Mouse (Mus musculus): ENCODE results near the gene Usp46.
A peak's percentile ranks its signal among the peaks of the same experiment; 100 is the strongest.
"Not testable (repeated sequence)": the region's sequence is repeated elsewhere in the genome, so short reads cannot be mapped to it uniquely, and the experiment has no call there.

Gene Usp46

GRCm38 (mm10) chr5:74067831-74068713, at the start of gene Usp46:
TSS of gene Usp46 (minus strand) at chr5:74068431.
- peak; percentile 80 for DNase-seq (ENCODE audit: low spot score)

DNA sequence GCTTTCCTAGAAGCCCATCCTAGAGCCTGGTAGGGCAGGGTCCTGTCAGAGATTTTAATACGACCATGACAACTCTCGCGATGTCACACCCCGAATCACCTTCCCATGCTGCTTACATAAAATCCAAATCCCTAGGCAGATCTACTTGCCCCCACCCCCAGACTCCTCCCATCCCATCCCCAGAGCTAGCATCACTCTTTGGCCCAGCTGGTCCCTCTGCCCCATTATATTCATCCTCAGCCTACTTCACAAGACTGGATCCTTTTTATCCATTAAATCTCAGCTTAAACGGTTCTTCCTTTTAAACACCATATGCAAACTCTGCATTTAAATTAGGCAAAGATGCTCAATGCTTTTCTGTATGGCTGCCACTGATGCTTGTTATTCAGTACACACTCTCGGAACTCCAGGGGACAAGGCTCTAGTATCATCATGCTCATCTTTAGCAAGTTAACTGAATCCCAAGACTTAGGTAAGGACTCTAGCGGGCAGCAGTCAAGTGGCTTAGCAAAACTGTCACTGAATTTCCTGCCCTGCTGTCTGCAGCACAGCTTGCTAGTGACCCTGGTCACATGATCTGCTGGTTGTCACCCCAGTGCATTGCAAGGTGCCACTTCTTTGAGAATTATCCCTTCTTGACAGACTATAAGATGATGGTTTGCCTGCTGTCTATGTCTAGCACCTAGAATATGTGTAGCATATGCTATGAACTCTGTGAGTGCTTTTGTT, 45.9 kb upstream of the Usp46 start:
- DNase-seq (ENCODE audit: low spot score): no peak

- DNase-seq (ENCODE audit: low spot score): no peak
Observed at GRCm38 (mm10) chr5:74105445-74105844, 37.2 kb upstream of the Usp46 start.

- DNase-seq (ENCODE audit: low spot score): no peak
Observed at GRCm38 (mm10) chr5:74101761-74102160, 33.5 kb upstream of the Usp46 start.

DNA sequence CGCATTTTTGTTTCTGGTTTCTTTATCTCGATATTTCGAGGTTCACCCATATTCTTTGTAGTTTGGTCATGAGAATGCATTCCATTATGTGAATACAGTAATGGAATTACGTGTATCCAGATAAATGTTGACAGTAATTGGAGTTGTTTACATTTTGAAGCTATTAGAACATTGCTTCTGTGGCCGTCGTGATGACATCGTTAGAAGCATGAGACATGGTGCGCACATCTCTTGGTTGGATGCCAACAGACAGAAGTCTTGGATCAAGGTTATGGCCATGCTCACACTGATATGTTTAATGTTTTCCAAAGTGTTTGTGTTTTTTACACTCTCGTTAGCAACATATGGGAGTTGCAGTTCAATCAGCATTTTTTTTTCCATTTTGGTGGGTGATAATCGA, 30.8 kb upstream of the Usp46 start:
- DNase-seq (ENCODE audit: low spot score): peak; percentile 33

GRCm38 (mm10) chr5:74097854-74098220, 29.6 kb upstream of the Usp46 start:
- DNase-seq (ENCODE audit: low spot score): no peak

DNA sequence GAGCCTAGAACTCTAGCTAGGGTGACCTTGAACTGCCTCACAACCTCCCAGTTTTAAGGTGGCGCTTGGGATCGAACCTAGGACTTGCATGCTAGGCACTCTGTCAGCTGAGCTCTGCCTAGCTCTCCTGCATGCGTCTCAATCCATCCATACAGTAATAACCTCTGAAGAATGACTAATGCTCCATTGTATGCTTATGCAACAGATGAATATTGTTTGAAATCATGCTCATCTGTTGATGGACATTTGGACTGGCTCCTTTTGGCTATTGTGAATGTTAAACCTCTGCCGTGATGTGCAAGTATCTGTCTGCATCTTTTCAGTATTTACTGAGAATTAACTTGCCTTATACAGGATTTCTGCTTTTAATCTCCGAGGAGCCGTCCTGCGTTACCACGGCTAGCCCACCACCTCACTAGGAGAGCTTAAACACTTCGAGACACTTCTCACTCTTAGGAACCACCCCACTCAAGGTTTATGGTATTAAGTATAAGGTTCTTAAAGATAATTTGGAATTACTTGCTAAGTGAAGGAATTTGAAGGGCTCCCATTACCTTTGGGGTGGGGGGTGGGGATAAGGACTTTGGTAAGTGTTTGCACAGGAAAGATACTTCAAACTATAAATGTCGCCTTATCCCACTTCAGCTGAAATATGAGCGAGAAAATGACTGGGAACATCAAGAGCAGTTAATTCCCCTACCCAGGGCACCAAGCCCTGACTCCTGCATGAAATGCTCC, 29.1 kb upstream of the Usp46 start:
- DNase-seq (ENCODE audit: low spot score): no peak

DNA sequence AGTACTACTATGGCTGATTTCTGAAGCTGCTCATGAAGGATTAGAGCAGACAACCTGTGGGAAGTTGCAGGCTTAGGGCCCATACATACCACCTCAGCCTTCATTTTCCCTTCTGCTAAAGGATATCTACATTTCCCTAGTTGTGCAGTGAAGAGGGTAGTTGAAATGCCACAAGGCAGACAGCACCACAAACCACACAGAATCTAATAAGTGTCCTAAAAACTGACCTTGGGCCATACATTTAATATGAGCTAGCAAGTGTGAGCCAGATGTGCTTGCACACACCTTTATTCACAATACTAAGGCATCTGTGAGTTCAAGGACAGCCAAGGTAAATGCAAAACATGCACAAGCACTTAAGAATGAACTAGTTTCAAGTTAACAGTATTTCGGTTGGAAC, 27.8 kb upstream of the Usp46 start:
- DNase-seq (ENCODE audit: low spot score): no peak

GRCm38 (mm10) chr5:74095611-74096010, 27.4 kb upstream of the Usp46 start:
- DNase-seq (ENCODE audit: low spot score): no peak

- no peak for DNase-seq (ENCODE audit: low spot score)
Observed at GRCm38 (mm10) chr5:74094841-74095437, 26.7 kb upstream of the Usp46 start.

- DNase-seq (ENCODE audit: low spot score): no peak
Observed at GRCm38 (mm10) chr5:74093556-74094428, 25.6 kb upstream of the Usp46 start.

DNA sequence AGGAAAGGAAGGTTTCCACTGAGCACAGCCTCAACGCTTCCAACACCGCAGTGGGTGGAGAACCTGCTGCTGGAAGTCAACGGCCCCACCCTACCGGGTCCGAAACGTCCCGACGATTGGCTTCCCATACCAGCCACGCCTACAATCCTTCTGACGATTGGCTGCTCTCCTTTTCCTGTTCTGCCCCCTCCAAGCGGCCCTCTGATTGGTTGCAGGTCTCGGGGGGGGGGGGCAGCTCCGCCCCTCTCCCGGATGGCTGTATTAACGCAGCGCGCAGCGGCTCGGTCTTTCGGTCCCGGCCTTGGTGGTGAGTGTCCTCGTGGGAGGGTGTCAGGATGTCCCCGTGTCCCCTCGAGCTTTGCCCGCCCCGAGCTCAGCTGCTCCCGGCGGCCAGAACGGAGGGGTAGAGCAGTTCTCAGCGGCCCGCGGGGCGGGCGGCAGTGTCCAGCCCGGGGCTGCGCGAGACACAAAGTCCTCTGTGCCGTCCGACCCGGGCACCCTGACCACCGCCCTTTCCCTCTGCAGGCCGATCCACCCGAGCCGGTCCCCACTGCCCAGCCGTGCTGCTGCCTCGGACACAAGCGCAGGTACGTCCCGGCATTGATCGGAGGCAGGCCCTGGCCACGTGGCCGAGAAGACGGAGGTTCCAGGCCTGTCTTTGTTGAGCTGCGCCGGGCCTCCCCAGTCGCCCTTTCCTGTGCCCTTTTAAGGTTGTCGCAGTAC, 24.8 kb upstream of the Usp46 start:
- DNase-seq (ENCODE audit: low spot score): peak; percentile 93

DNA sequence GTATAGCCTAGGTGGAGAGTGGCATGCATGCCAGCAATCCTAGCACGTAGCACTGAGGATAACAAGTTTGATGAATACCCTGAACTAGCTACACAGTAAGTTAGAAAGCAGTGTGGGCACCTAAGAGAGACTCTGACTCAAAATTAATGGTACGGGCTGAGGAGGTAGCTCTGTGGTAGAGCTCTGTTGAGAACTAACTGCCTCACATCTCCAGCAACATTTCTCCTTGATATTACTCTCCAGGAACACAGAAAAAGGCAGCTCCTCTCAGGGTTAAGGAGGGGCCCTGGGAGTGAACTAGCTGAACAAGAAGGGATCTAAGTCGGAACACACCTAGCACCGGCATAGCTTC, 24.2 kb upstream of the Usp46 start:
- DNase-seq (ENCODE audit: low spot score): no peak

DNA sequence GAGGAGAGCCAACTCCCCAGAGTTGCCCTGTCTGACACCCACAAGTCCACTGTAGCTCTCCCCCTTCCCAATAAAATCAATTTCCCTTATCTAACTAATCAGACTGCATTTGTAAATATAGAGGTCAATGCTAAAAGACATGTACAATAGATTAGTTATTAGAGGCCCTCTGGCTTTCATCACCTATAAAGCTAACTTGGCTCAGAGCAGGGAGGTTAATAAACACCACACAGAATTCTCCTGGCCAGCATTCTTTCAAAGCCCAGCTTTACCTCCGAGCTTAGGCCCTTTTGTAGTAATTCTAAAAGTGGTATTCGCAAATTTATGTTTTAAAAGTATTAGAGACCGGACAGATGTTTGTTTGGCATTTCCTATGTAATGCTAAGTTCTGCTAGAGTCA, 21.4 kb upstream of the Usp46 start:
- no peak for DNase-seq (ENCODE audit: low spot score)

GRCm38 (mm10) chr5:74081756-74082155, 13.5 kb upstream of the Usp46 start:
- no peak for DNase-seq (ENCODE audit: low spot score)

- no peak for DNase-seq (ENCODE audit: low spot score)
Observed at GRCm38 (mm10) chr5:74078861-74079615, 10.8 kb upstream of the Usp46 start.

- no peak for DNase-seq (ENCODE audit: low spot score)
Observed at GRCm38 (mm10) chr5:74078400-74078799, 10.2 kb upstream of the Usp46 start.

GRCm38 (mm10) chr5:74077959-74078358, 9.7 kb upstream of the Usp46 start:
- no peak for DNase-seq (ENCODE audit: low spot score)

DNA sequence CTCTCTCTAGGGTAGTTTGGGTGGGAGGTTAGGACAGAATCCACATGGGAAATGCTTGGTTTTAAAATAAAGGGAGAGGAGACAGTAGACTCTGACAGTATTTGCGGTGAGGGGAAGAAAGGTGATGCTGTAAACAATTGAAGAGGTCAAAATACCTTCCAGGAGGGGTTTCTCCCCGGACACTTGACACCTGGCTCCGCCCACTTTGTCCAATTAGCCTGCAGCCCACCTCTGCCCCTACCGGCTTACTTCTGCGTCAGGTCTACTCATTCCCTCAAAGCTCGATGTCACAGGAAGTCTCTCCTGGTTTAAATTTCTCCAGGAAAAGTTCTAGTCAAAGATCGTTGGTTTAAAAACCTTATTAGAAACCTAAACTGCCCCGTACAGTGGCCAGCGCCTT, 8.5 kb upstream of the Usp46 start:
- DNase-seq (ENCODE audit: low spot score): no peak

GRCm38 (mm10) chr5:74070564-74070963, 2.3 kb upstream of the Usp46 start:
- DNase-seq (ENCODE audit: low spot score): not testable (repeated sequence)
